Mouse (Mus musculus): ENCODE measurements around the gene Srxn1. TPM values are rescaled to one million over a fixed set of nuclear protein-coding genes. Genes with fewer than 3 reads are reported as not detected.
A peak's percentile ranks its signal among the peaks of the same experiment; 100 is the strongest.
"Not testable (repeated sequence)": the region's sequence is repeated elsewhere in the genome, so short reads cannot be mapped to it uniquely, and the experiment has no call there.

Srxn1 gene
- polyA plus RNA-seq (2015; fragmentation: Nextera tagmentation; extraction: Ambion mirVana) = 13.8 and 14.4 TPM in 2 replicates

GRCm38 (mm10) chr2:152105318-152106224 is at the start of gene Srxn1:
TSS of gene Srxn1 (plus strand) at chr2:152105516.
- peaks cover 5% of the 10 kb centered on the region; the same call in 1 of the 2 replicates for H3K4me1 ChIP-seq (ENCODE audit: control insufficient read depth, insufficient read depth, low read length)
- H3K27ac ChIP-seq (ENCODE audit: low read length) = 0 out of 2 replicates have a peak within 1 kb of the TSS, but pooled peaks have one; percentile 34
- H3K9me3 ChIP-seq (replicated peaks; ENCODE audit: control insufficient read depth, low read length) = no peaks in the 10 kb centered on the region

GRCm38 (mm10) chr2:152056368-152057251 is 48.7 kb upstream of the Srxn1 start:
- Histone ChIP-seq H3K4me3 (replicated peaks; ENCODE audit: low read length) (no peak overlapping the region), H3K4me1 (ENCODE audit: control insufficient read depth, insufficient read depth, low read length) (no peaks in the 10 kb centered on the region), H3K27me3 (ENCODE audit: control insufficient read depth, insufficient read depth, low read length) (peaks cover 3% of the 10 kb centered on the region; the same call in 1 of the 2 replicates), H3K9me3 (replicated peaks; ENCODE audit: control insufficient read depth, low read length) (no peaks in the 10 kb centered on the region), H3K27ac (ENCODE audit: low read length) (no peak overlapping the region), H3K9ac (ENCODE audit: low read length) (no peak overlapping the region), H3K4me2 (ENCODE audit: low read depth, low read length) (no peak overlapping the region), H3K36me3 (ENCODE audit: control insufficient read depth, insufficient read depth, low read length) (no peaks in the 10 kb centered on the region)
- ATAC-seq (ENCODE audit: insufficient read depth, low FRiP score) = no peak
- 66% methylated on average over 22 of the region's 22 CpGs for WGBS

More at GRCm38 (mm10) chr2:152105318-152106224, at the start of gene Srxn1:
- Histone ChIP-seq H3K36me3 (ENCODE audit: control insufficient read depth, insufficient read depth, low read length) (no peaks in the 10 kb centered on the region), H3K27me3 (ENCODE audit: control insufficient read depth, insufficient read depth, low read length) (no peaks in the 10 kb centered on the region), H3K4me3 (replicated peaks; ENCODE audit: low read length) (peak within 1 kb of the TSS; percentile 79), H3K4me2 (ENCODE audit: low read depth, low read length) (peak within 1 kb of the TSS; percentile 84), H3K9ac (ENCODE audit: low read length) (peak within 1 kb of the TSS; percentile 89)
- WGBS = 1% methylated on average over 83 of the region's 84 CpGs
- ATAC-seq (ENCODE audit: insufficient read depth, low FRiP score) = peak; percentile 91

- 79% methylated on average over 9 of the region's 9 CpGs for WGBS
- Histone ChIP-seq H3K27me3 (ENCODE audit: control insufficient read depth, insufficient read depth, low read length) (peaks cover 3% of the 10 kb centered on the region; the same call in 1 of the 2 replicates), H3K36me3 (ENCODE audit: control insufficient read depth, insufficient read depth, low read length) (no peaks in the 10 kb centered on the region), H3K4me1 (ENCODE audit: control insufficient read depth, insufficient read depth, low read length) (no peaks in the 10 kb centered on the region), H3K27ac (ENCODE audit: low read length) (no peak overlapping the region), H3K4me3 (replicated peaks; ENCODE audit: low read length) (no peak overlapping the region), H3K9ac (ENCODE audit: low read length) (no peak overlapping the region), H3K9me3 (replicated peaks; ENCODE audit: control insufficient read depth, low read length) (no peaks in the 10 kb centered on the region), H3K4me2 (ENCODE audit: low read depth, low read length) (no peak overlapping the region)
- ATAC-seq (ENCODE audit: insufficient read depth, low FRiP score) = no peak
Observed at GRCm38 (mm10) chr2:152057252-152057563, 48.1 kb upstream of the Srxn1 start.

GRCm38 (mm10) chr2:152062817-152063216 is 42.5 kb upstream of the Srxn1 start:
- WGBS = 91% methylated on average over 3 of the region's 3 CpGs
- not testable (repeated sequence) for H3K36me3 ChIP-seq (ENCODE audit: control insufficient read depth, insufficient read depth, low read length); ATAC-seq (ENCODE audit: insufficient read depth, low FRiP score); H3K4me2 ChIP-seq (ENCODE audit: low read depth, low read length); H3K9ac ChIP-seq (ENCODE audit: low read length); H3K27ac ChIP-seq (ENCODE audit: low read length); H3K4me1 ChIP-seq (ENCODE audit: control insufficient read depth, insufficient read depth, low read length); H3K4me3 ChIP-seq (replicated peaks; ENCODE audit: low read length); H3K9me3 ChIP-seq (replicated peaks; ENCODE audit: control insufficient read depth, low read length); H3K27me3 ChIP-seq (ENCODE audit: control insufficient read depth, insufficient read depth, low read length)

- Histone ChIP-seq H3K27ac (ENCODE audit: low read length) (no peak overlapping the region), H3K36me3 (ENCODE audit: control insufficient read depth, insufficient read depth, low read length) (no peaks in the 10 kb centered on the region), H3K9ac (ENCODE audit: low read length) (no peak overlapping the region), H3K4me1 (ENCODE audit: control insufficient read depth, insufficient read depth, low read length) (no peaks in the 10 kb centered on the region), H3K4me2 (ENCODE audit: low read depth, low read length) (no peak overlapping the region), H3K27me3 (ENCODE audit: control insufficient read depth, insufficient read depth, low read length) (no peaks in the 10 kb centered on the region), H3K9me3 (replicated peaks; ENCODE audit: control insufficient read depth, low read length) (no peaks in the 10 kb centered on the region), H3K4me3 (replicated peaks; ENCODE audit: low read length) (no peak overlapping the region)
- ATAC-seq (ENCODE audit: insufficient read depth, low FRiP score) = no peak
- WGBS = 45% methylated on average over 11 of the region's 11 CpGs
Observed at GRCm38 (mm10) chr2:152068660-152069433, 36.5 kb upstream of the Srxn1 start.

GRCm38 (mm10) chr2:152069434-152069786 is 35.9 kb upstream of the Srxn1 start:
- H3K9me3 ChIP-seq (replicated peaks; ENCODE audit: control insufficient read depth, low read length) = no peaks in the 10 kb centered on the region
- no peak overlapping the region for H3K4me2 ChIP-seq (ENCODE audit: low read depth, low read length)
- ATAC-seq (ENCODE audit: insufficient read depth, low FRiP score) = no peak
- no peak overlapping the region for H3K27ac ChIP-seq (ENCODE audit: low read length)
- no peaks in the 10 kb centered on the region for H3K4me1 ChIP-seq (ENCODE audit: control insufficient read depth, insufficient read depth, low read length)
- no peaks in the 10 kb centered on the region for H3K36me3 ChIP-seq (ENCODE audit: control insufficient read depth, insufficient read depth, low read length)
- H3K27me3 ChIP-seq (ENCODE audit: control insufficient read depth, insufficient read depth, low read length) = no peaks in the 10 kb centered on the region
- H3K4me3 ChIP-seq (replicated peaks; ENCODE audit: low read length) = no peak overlapping the region
- H3K9ac ChIP-seq (ENCODE audit: low read length) = no peak overlapping the region
- 71% methylated on average over 9 of the region's 9 CpGs for WGBS

GRCm38 (mm10) chr2:152069941-152070340 is 35.4 kb upstream of the Srxn1 start:
- H3K4me2 ChIP-seq (ENCODE audit: low read depth, low read length) = no peak overlapping the region
- H3K27me3 ChIP-seq (ENCODE audit: control insufficient read depth, insufficient read depth, low read length) = no peaks in the 10 kb centered on the region
- 74% methylated on average over 2 of the region's 2 CpGs for WGBS
- H3K9me3 ChIP-seq (replicated peaks; ENCODE audit: control insufficient read depth, low read length) = no peaks in the 10 kb centered on the region
- H3K9ac ChIP-seq (ENCODE audit: low read length) = no peak overlapping the region
- H3K36me3 ChIP-seq (ENCODE audit: control insufficient read depth, insufficient read depth, low read length) = no peaks in the 10 kb centered on the region
- no peak overlapping the region for H3K27ac ChIP-seq (ENCODE audit: low read length)
- no peak overlapping the region for H3K4me3 ChIP-seq (replicated peaks; ENCODE audit: low read length)
- no peaks in the 10 kb centered on the region for H3K4me1 ChIP-seq (ENCODE audit: control insufficient read depth, insufficient read depth, low read length)
- ATAC-seq (ENCODE audit: insufficient read depth, low FRiP score) = no peak

- Histone ChIP-seq H3K4me2 (ENCODE audit: low read depth, low read length) (no peak overlapping the region), H3K9ac (ENCODE audit: low read length) (no peak overlapping the region), H3K36me3 (ENCODE audit: control insufficient read depth, insufficient read depth, low read length) (no peaks in the 10 kb centered on the region), H3K4me3 (replicated peaks; ENCODE audit: low read length) (no peak overlapping the region), H3K27ac (ENCODE audit: low read length) (no peak overlapping the region), H3K9me3 (replicated peaks; ENCODE audit: control insufficient read depth, low read length) (no peaks in the 10 kb centered on the region), H3K4me1 (ENCODE audit: control insufficient read depth, insufficient read depth, low read length) (no peaks in the 10 kb centered on the region), H3K27me3 (ENCODE audit: control insufficient read depth, insufficient read depth, low read length) (peaks cover under 1% of the 10 kb centered on the region; the same call in 1 of the 2 replicates)
- no peak for ATAC-seq (ENCODE audit: insufficient read depth, low FRiP score)
- WGBS = 83% methylated on average over 2 of the region's 2 CpGs
Observed at GRCm38 (mm10) chr2:152074521-152074920, 30.8 kb upstream of the Srxn1 start.

Measured in stomach, embryonic 16.5 days (tissue).